Mouse (Mus musculus): ENCODE measurements around the gene Uap1l1. TPM values are rescaled to one million over a fixed set of nuclear protein-coding genes. Genes with fewer than 3 reads are reported as not detected.

Uap1l1 gene
- total and polyA plus RNA-seq, 3 experiments, result 4.7 to 12.6 TPM; not detected in 1

- DNase-seq (ENCODE audit: low read depth, low spot score), result no peak
- no peak overlapping the region for H3K4me3 ChIP-seq (ENCODE audit: control insufficient read depth in 1 of 2, insufficient read depth in 1 of 2, low read depth in 2 of 2, low read length in 2 of 2)
- no peaks in the 10 kb centered on the region for H3K79me2 ChIP-seq (ENCODE audit: control insufficient read depth, insufficient read depth, low read length, poor library complexity)
- H3K36me3 ChIP-seq (ENCODE audit: control insufficient read depth in 1 of 2, insufficient read depth in 2 of 2, low read length in 2 of 2), result no peaks in the 10 kb centered on the region
- TF ChIP-seq MEF2A (IDR thresholded peaks at IDR 0.05; ENCODE audit: extremely low read depth, insufficient replicate concordance, low read depth, low read length, poor library complexity, severe bottlenecking) (no peak), ZC3H11A (IDR thresholded peaks at IDR 0.05; ENCODE audit: low read depth, low read length) (no peak), GATA1 (IDR thresholded peaks at IDR 0.05; ENCODE audit: low read depth, low read length) (no peak), SIN3A (IDR thresholded peaks at IDR 0.05; ENCODE audit: low read length) (no peak), MYC (IDR thresholded peaks at IDR 0.05; ENCODE audit: low read depth, low read length) (no peak), SMC3 (IDR thresholded peaks at IDR 0.05; ENCODE audit: low read depth, low read length) (no peak)
- H3K9ac ChIP-seq (ENCODE audit: control insufficient read depth, low read depth, low read length, poor library complexity, severe bottlenecking), result no peak overlapping the region
- H3K27me3 ChIP-seq (ENCODE audit: control insufficient read depth in 1 of 2, insufficient read depth in 2 of 2, low read length in 2 of 2), result peaks cover 0 to 2% of the 10 kb centered on the region in 2 experiments; a peak in 1 of 4 replicates
- H3K4me1 ChIP-seq (ENCODE audit: control insufficient read depth in 1 of 2, insufficient read depth in 2 of 2, low read length in 2 of 2), result no peaks in the 10 kb centered on the region
- H3K27ac ChIP-seq (ENCODE audit: control insufficient read depth, low read depth, low read length), result no peak overlapping the region
- no peaks in the 10 kb centered on the region for H3K9me3 ChIP-seq (replicated peaks; ENCODE audit: insufficient read depth, low read length)
Observed at GRCm38 (mm10) chr2:25310180-25310579, 55.3 kb downstream of the Uap1l1 start.

Other genes with a start within 250 kb of the Uap1l1 start
Only the 30 nearest of the 37 such genes appear.
- 7.6 and 9.1 TPM in 2 replicates for gene Tor4a, start 168.8 kb downstream of the Uap1l1 start, total RNA-seq (2012; rRNA removed)
- gene Tor4a, start 168.8 kb downstream of the Uap1l1 start, polyA plus RNA-seq (2012; ENCODE audit: insufficient read depth in 1 of 2, insufficient read length in 2 of 2, low read depth in 1 of 2, low replicate concordance in 2 of 2, missing spikeins in 1 of 2), result 10 to 100 TPM in 1 of 2 experiments, not detected in 1; 13.7 TPM
- 62.9 and 63.1 TPM in 2 replicates for gene Nelfb, start 154.2 kb downstream of the Uap1l1 start, total RNA-seq (2012; rRNA removed)
- gene Nelfb, start 154.2 kb downstream of the Uap1l1 start, polyA plus RNA-seq (2012; ENCODE audit: insufficient read depth in 1 of 2, insufficient read length in 2 of 2, low read depth in 1 of 2, low replicate concordance in 2 of 2, missing spikeins in 1 of 2), result 10 to 100 TPM in 1 of 2 experiments, not detected in 1; 83.5 TPM
- gene Stpg3, start 151.0 kb downstream of the Uap1l1 start, total RNA-seq (2012; rRNA removed), result not detected in 2 replicates
- gene Stpg3, start 151.0 kb downstream of the Uap1l1 start, polyA plus RNA-seq (2012; ENCODE audit: insufficient read depth in 1 of 2, insufficient read length in 2 of 2, low read depth in 1 of 2, low replicate concordance in 2 of 2, missing spikeins in 1 of 2), result under 1 TPM in 1 of 2 experiments, not detected in 1; 0.07 TPM
- gene Fam166a, start 146.9 kb downstream of the Uap1l1 start, total RNA-seq (2012; rRNA removed), result 1.1 TPM in 1 of 2 replicates, not detected in the other
- gene Fam166a, start 146.9 kb downstream of the Uap1l1 start, polyA plus RNA-seq (2012; ENCODE audit: insufficient read depth in 1 of 2, insufficient read length in 2 of 2, low read depth in 1 of 2, low replicate concordance in 2 of 2, missing spikeins in 1 of 2), result 10 to 100 TPM in 1 of 2 experiments, not detected in 1; 15.6 TPM
- gene Tubb4b, start 141.0 kb downstream of the Uap1l1 start, total RNA-seq (2012; rRNA removed), result 979 and 1,089 TPM in 2 replicates
- 1,000 to 10,000 TPM in 1 of 2 experiments, 100 to 1,000 TPM in 1; 183 to 1,037 TPM for gene Tubb4b, start 141.0 kb downstream of the Uap1l1 start, polyA plus RNA-seq (2012; ENCODE audit: insufficient read depth in 1 of 2, insufficient read length in 2 of 2, low read depth in 1 of 2, low replicate concordance in 2 of 2, missing spikeins in 1 of 2)
- gene Slc34a3, start 131.3 kb downstream of the Uap1l1 start, total RNA-seq (2012; rRNA removed), result 0.04 TPM in 1 of 2 replicates, not detected in the other
- under 1 TPM in 1 of 2 experiments, not detected in 1; 0.03 TPM for gene Slc34a3, start 131.3 kb downstream of the Uap1l1 start, polyA plus RNA-seq (2012; ENCODE audit: insufficient read depth in 1 of 2, insufficient read length in 2 of 2, low read depth in 1 of 2, low replicate concordance in 2 of 2, missing spikeins in 1 of 2)
- not detected in 2 replicates for gene Rnf224, start 128.9 kb downstream of the Uap1l1 start, total RNA-seq (2012; rRNA removed)
- gene Rnf224, start 128.9 kb downstream of the Uap1l1 start, polyA plus RNA-seq (2012; ENCODE audit: insufficient read depth in 1 of 2, insufficient read length in 2 of 2, low read depth in 1 of 2, low replicate concordance in 2 of 2, missing spikeins in 1 of 2), result under 1 TPM in 1 of 2 experiments, not detected in 1; 0.10 TPM
- gene Rnf208, start 123.4 kb downstream of the Uap1l1 start, total RNA-seq (2012; rRNA removed), result 6.0 and 7.4 TPM in 2 replicates
- 10 to 100 TPM in 1 of 2 experiments, not detected in 1; 21.8 TPM for gene Rnf208, start 123.4 kb downstream of the Uap1l1 start, polyA plus RNA-seq (2012; ENCODE audit: insufficient read depth in 1 of 2, insufficient read length in 2 of 2, low read depth in 1 of 2, low replicate concordance in 2 of 2, missing spikeins in 1 of 2)
- 0.15 and 0.26 TPM in 2 replicates for gene Cysrt1, start 123.2 kb downstream of the Uap1l1 start, total RNA-seq (2012; rRNA removed)
- gene Cysrt1, start 123.2 kb downstream of the Uap1l1 start, polyA plus RNA-seq (2012; ENCODE audit: insufficient read depth in 1 of 2, insufficient read length in 2 of 2, low read depth in 1 of 2, low replicate concordance in 2 of 2, missing spikeins in 1 of 2), result under 1 TPM in 1 of 2 experiments, not detected in 1; 0.19 TPM
- 8.2 and 11.5 TPM in 2 replicates for gene AL732309.1, start 118.8 kb downstream of the Uap1l1 start, total RNA-seq (2012; rRNA removed)
- 1 to 10 TPM in 1 of 2 experiments, not detected in 1; 4.8 TPM for gene AL732309.1, start 118.8 kb downstream of the Uap1l1 start, polyA plus RNA-seq (2012; ENCODE audit: insufficient read depth in 1 of 2, insufficient read length in 2 of 2, low read depth in 1 of 2, low replicate concordance in 2 of 2, missing spikeins in 1 of 2)
- 8.1 and 8.4 TPM in 2 replicates for gene Tmem203, start 110.2 kb downstream of the Uap1l1 start, total RNA-seq (2012; rRNA removed)
- 10 to 100 TPM in 1 of 2 experiments, not detected in 1; 17.0 TPM for gene Tmem203, start 110.2 kb downstream of the Uap1l1 start, polyA plus RNA-seq (2012; ENCODE audit: insufficient read depth in 1 of 2, insufficient read length in 2 of 2, low read depth in 1 of 2, low replicate concordance in 2 of 2, missing spikeins in 1 of 2)
- gene Tprn, start 103.1 kb downstream of the Uap1l1 start, total RNA-seq (2012; rRNA removed), result 26.1 and 32.9 TPM in 2 replicates
- gene Tprn, start 103.1 kb downstream of the Uap1l1 start, polyA plus RNA-seq (2012; ENCODE audit: insufficient read depth in 1 of 2, insufficient read length in 2 of 2, low read depth in 1 of 2, low replicate concordance in 2 of 2, missing spikeins in 1 of 2), result 10 to 100 TPM in 1 of 2 experiments, not detected in 1; 50.8 TPM
- gene Ssna1, start 93.2 kb downstream of the Uap1l1 start, total RNA-seq (2012; rRNA removed), result 194 and 226 TPM in 2 replicates
- gene Ssna1, start 93.2 kb downstream of the Uap1l1 start, polyA plus RNA-seq (2012; ENCODE audit: insufficient read depth in 1 of 2, insufficient read length in 2 of 2, low read depth in 1 of 2, low replicate concordance in 2 of 2, missing spikeins in 1 of 2), result 100 to 1,000 TPM in 1 of 2 experiments, not detected in 1; 158 TPM
- 9.8 and 10.3 TPM in 2 replicates for gene Anapc2, start 93.2 kb downstream of the Uap1l1 start, total RNA-seq (2012; rRNA removed)
- 10 to 100 TPM in 1 of 2 experiments, not detected in 1; 67.0 TPM for gene Anapc2, start 93.2 kb downstream of the Uap1l1 start, polyA plus RNA-seq (2012; ENCODE audit: insufficient read depth in 1 of 2, insufficient read length in 2 of 2, low read depth in 1 of 2, low replicate concordance in 2 of 2, missing spikeins in 1 of 2)
- not detected in 2 replicates for gene Tmem210, start 77.5 kb downstream of the Uap1l1 start, total RNA-seq (2012; rRNA removed)
- gene Tmem210, start 77.5 kb downstream of the Uap1l1 start, polyA plus RNA-seq (2012; ENCODE audit: insufficient read depth in 1 of 2, insufficient read length in 2 of 2, low read depth in 1 of 2, low replicate concordance in 2 of 2, missing spikeins in 1 of 2), result not detected
- not detected in 2 replicates for gene Lrrc26, start 75.8 kb downstream of the Uap1l1 start, total RNA-seq (2012; rRNA removed)
- not detected for gene Lrrc26, start 75.8 kb downstream of the Uap1l1 start, polyA plus RNA-seq (2012; ENCODE audit: insufficient read depth in 1 of 2, insufficient read length in 2 of 2, low read depth in 1 of 2, low replicate concordance in 2 of 2, missing spikeins in 1 of 2)
- not detected in 2 replicates for gene Grin1, start 46.5 kb downstream of the Uap1l1 start, total RNA-seq (2012; rRNA removed)
- gene Grin1, start 46.5 kb downstream of the Uap1l1 start, polyA plus RNA-seq (2012; ENCODE audit: insufficient read depth in 1 of 2, insufficient read length in 2 of 2, low read depth in 1 of 2, low replicate concordance in 2 of 2, missing spikeins in 1 of 2), result under 1 TPM in 1 of 2 experiments, not detected in 1; 0.07 TPM
- 37.7 and 49.6 TPM in 2 replicates for gene Man1b1, start 33.3 kb downstream of the Uap1l1 start, total RNA-seq (2012; rRNA removed)
- gene Man1b1, start 33.3 kb downstream of the Uap1l1 start, polyA plus RNA-seq (2012; ENCODE audit: insufficient read depth in 1 of 2, insufficient read length in 2 of 2, low read depth in 1 of 2, low replicate concordance in 2 of 2, missing spikeins in 1 of 2), result 10 to 100 TPM in 1 of 2 experiments, not detected in 1; 50.1 TPM
- gene Dpp7, start 9.3 kb downstream of the Uap1l1 start, total RNA-seq (2012; rRNA removed), result 24.0 and 25.9 TPM in 2 replicates
- 10 to 100 TPM in 1 of 2 experiments, not detected in 1; 24.6 TPM for gene Dpp7, start 9.3 kb downstream of the Uap1l1 start, polyA plus RNA-seq (2012; ENCODE audit: insufficient read depth in 1 of 2, insufficient read length in 2 of 2, low read depth in 1 of 2, low replicate concordance in 2 of 2, missing spikeins in 1 of 2)
- 39.7 and 51.9 TPM in 2 replicates for gene Sapcd2, start 6.6 kb upstream of the Uap1l1 start, total RNA-seq (2012; rRNA removed)
- 10 to 100 TPM in 1 of 2 experiments, not detected in 1; 58.2 TPM for gene Sapcd2, start 6.6 kb upstream of the Uap1l1 start, polyA plus RNA-seq (2012; ENCODE audit: insufficient read depth in 1 of 2, insufficient read length in 2 of 2, low read depth in 1 of 2, low replicate concordance in 2 of 2, missing spikeins in 1 of 2)
- gene Entpd2, start 30.2 kb upstream of the Uap1l1 start, total RNA-seq (2012; rRNA removed), result not detected in 2 replicates
- gene Entpd2, start 30.2 kb upstream of the Uap1l1 start, polyA plus RNA-seq (2012; ENCODE audit: insufficient read depth in 1 of 2, insufficient read length in 2 of 2, low read depth in 1 of 2, low replicate concordance in 2 of 2, missing spikeins in 1 of 2), result not detected
- gene Npdc1, start 33.7 kb upstream of the Uap1l1 start, total RNA-seq (2012; rRNA removed), result not detected in 2 replicates
- gene Npdc1, start 33.7 kb upstream of the Uap1l1 start, polyA plus RNA-seq (2012; ENCODE audit: insufficient read depth in 1 of 2, insufficient read length in 2 of 2, low read depth in 1 of 2, low replicate concordance in 2 of 2, missing spikeins in 1 of 2), result not detected
- 0.08 and 0.10 TPM in 2 replicates for gene Fut7, start 57.6 kb upstream of the Uap1l1 start, total RNA-seq (2012; rRNA removed)
- under 1 TPM in 1 of 2 experiments, not detected in 1; 0.21 TPM for gene Fut7, start 57.6 kb upstream of the Uap1l1 start, polyA plus RNA-seq (2012; ENCODE audit: insufficient read depth in 1 of 2, insufficient read length in 2 of 2, low read depth in 1 of 2, low replicate concordance in 2 of 2, missing spikeins in 1 of 2)
- gene Abca2, start 63.0 kb upstream of the Uap1l1 start, total RNA-seq (2012; rRNA removed), result 8.7 and 10.4 TPM in 2 replicates
- gene Abca2, start 63.0 kb upstream of the Uap1l1 start, polyA plus RNA-seq (2012; ENCODE audit: insufficient read depth in 1 of 2, insufficient read length in 2 of 2, low read depth in 1 of 2, low replicate concordance in 2 of 2, missing spikeins in 1 of 2), result 10 to 100 TPM in 1 of 2 experiments, not detected in 1; 42.2 TPM
- gene Clic3, start 91.2 kb upstream of the Uap1l1 start, total RNA-seq (2012; rRNA removed), result 0.23 and 0.27 TPM in 2 replicates
- gene Clic3, start 91.2 kb upstream of the Uap1l1 start, polyA plus RNA-seq (2012; ENCODE audit: insufficient read depth in 1 of 2, insufficient read length in 2 of 2, low read depth in 1 of 2, low replicate concordance in 2 of 2, missing spikeins in 1 of 2), result under 1 TPM in 1 of 2 experiments, not detected in 1; 0.15 TPM
- gene Paxx, start 95.4 kb upstream of the Uap1l1 start, total RNA-seq (2012; rRNA removed), result 13.2 and 18.5 TPM in 2 replicates
- gene Paxx, start 95.4 kb upstream of the Uap1l1 start, polyA plus RNA-seq (2012; ENCODE audit: insufficient read depth in 1 of 2, insufficient read length in 2 of 2, low read depth in 1 of 2, low replicate concordance in 2 of 2, missing spikeins in 1 of 2), result 10 to 100 TPM in 1 of 2 experiments, not detected in 1; 22.1 TPM
- gene Ptgds, start 104.4 kb upstream of the Uap1l1 start, total RNA-seq (2012; rRNA removed), result not detected in 2 replicates
- gene Ptgds, start 104.4 kb upstream of the Uap1l1 start, polyA plus RNA-seq (2012; ENCODE audit: insufficient read depth in 1 of 2, insufficient read length in 2 of 2, low read depth in 1 of 2, low replicate concordance in 2 of 2, missing spikeins in 1 of 2), result not detected
- not detected in 2 replicates for gene Lcn12, start 128.2 kb upstream of the Uap1l1 start, total RNA-seq (2012; rRNA removed)
- not detected for gene Lcn12, start 128.2 kb upstream of the Uap1l1 start, polyA plus RNA-seq (2012; ENCODE audit: insufficient read depth in 1 of 2, insufficient read length in 2 of 2, low read depth in 1 of 2, low replicate concordance in 2 of 2, missing spikeins in 1 of 2)
- 27.5 and 29.2 TPM in 2 replicates for gene Fbxw5, start 135.1 kb upstream of the Uap1l1 start, total RNA-seq (2012; rRNA removed)
- 10 to 100 TPM in 1 of 2 experiments, not detected in 1; 65.6 TPM for gene Fbxw5, start 135.1 kb upstream of the Uap1l1 start, polyA plus RNA-seq (2012; ENCODE audit: insufficient read depth in 1 of 2, insufficient read length in 2 of 2, low read depth in 1 of 2, low replicate concordance in 2 of 2, missing spikeins in 1 of 2)
- 1.5 and 2.3 TPM in 2 replicates for gene C8g, start 136.0 kb upstream of the Uap1l1 start, total RNA-seq (2012; rRNA removed)
- gene C8g, start 136.0 kb upstream of the Uap1l1 start, polyA plus RNA-seq (2012; ENCODE audit: insufficient read depth in 1 of 2, insufficient read length in 2 of 2, low read depth in 1 of 2, low replicate concordance in 2 of 2, missing spikeins in 1 of 2), result 1 to 10 TPM in 1 of 2 experiments, not detected in 1; 5.1 TPM

Measured in MEL (cell line).